Comparison of ENCODE assay signal across 28 mouse cellular contexts in the genomic region with DNA sequence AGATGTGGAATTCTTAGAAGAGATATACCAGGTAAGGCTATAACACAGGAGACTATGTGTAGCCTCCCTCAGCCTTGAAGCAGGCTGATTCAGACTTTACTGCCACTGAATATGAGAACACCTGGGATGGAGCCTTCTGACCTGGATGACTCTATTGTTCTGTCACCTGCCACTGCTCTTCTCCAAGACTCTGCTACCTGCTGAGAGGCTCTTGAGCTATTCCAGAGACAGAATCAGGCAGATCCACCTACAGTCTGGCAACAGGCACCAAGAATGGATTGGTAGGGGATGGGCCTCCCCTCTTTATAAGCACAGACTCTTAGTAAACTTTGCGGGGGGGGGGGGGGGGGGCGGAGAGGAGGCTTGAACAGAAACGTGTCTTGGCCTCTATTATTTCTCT.
"Had no signal": no experiment of that assay in that cellular context is flagged by ENCODE, and none has a peak within 500 bp of the region (broad histone marks: within the 10 kb centered on the region; RNA-seq: fewer than 3 reads in every experiment).

No protein-coding gene starts in this region.

- H3K36me3 ChIP-seq: limb, embryonic 10.5 days; limb, embryonic 12.5 days; limb, embryonic 13.5 days; limb, embryonic 15.5 days; liver, embryonic 12.5 days; liver, embryonic 13.5 days; liver, embryonic 15.5 days; lung, embryonic 15.5 days; midbrain, embryonic 10.5 days; midbrain, embryonic 12.5 days; midbrain, embryonic 13.5 days; midbrain, embryonic 15.5 days; neural tube, embryonic 12.5 days had no signal

- DNase-seq: left cerebral cortex, postnatal 4 days; liver; liver, embryonic 13.5 days; liver, postnatal 0 days; lung, adult 18-20 months; lung, adult 2 months; lung, embryonic 14.5 days; lung, postnatal 10 days; lung, postnatal 14 days; lung, postnatal 36 days; lung, postnatal 4 days; midbrain, embryonic 14.5 days had no signal

- H3K4me1 ChIP-seq: limb, embryonic 10.5 days; limb, embryonic 12.5 days; limb, embryonic 13.5 days; limb, embryonic 15.5 days; liver, embryonic 12.5 days; liver, embryonic 13.5 days; liver, embryonic 15.5 days; lung, embryonic 15.5 days; megakaryocyte, embryonic 14.5 days; midbrain, embryonic 10.5 days; midbrain, embryonic 12.5 days; midbrain, embryonic 13.5 days; midbrain, embryonic 15.5 days; neural tube, embryonic 12.5 days had no signal

- H3K4me3 ChIP-seq: limb, embryonic 10.5 days; limb, embryonic 12.5 days; limb, embryonic 13.5 days; limb, embryonic 15.5 days; liver, embryonic 12.5 days; liver, embryonic 13.5 days; liver, embryonic 15.5 days; lung, embryonic 15.5 days; megakaryocyte, embryonic 14.5 days; midbrain, embryonic 10.5 days; midbrain, embryonic 12.5 days; midbrain, embryonic 13.5 days; midbrain, embryonic 15.5 days; myocyte; neural tube, embryonic 12.5 days had no signal

- H3K27ac ChIP-seq: limb, embryonic 10.5 days; limb, embryonic 12.5 days; limb, embryonic 13.5 days; limb, embryonic 15.5 days; liver, embryonic 12.5 days; liver, embryonic 13.5 days; liver, embryonic 14.5 days; liver, embryonic 15.5 days; lung, embryonic 15.5 days; macrophage; midbrain, embryonic 10.5 days; midbrain, embryonic 12.5 days; midbrain, embryonic 13.5 days; midbrain, embryonic 15.5 days; neural tube, embryonic 12.5 days had no signal

- H3K9me3 ChIP-seq: limb, embryonic 10.5 days; limb, embryonic 12.5 days; limb, embryonic 13.5 days; limb, embryonic 15.5 days; liver, embryonic 12.5 days; liver, embryonic 13.5 days; liver, embryonic 15.5 days; lung, embryonic 15.5 days; megakaryocyte, embryonic 14.5 days; midbrain, embryonic 10.5 days; midbrain, embryonic 12.5 days; midbrain, embryonic 13.5 days; midbrain, embryonic 15.5 days; neural tube, embryonic 12.5 days had no signal

- H3K9ac ChIP-seq: limb, embryonic 12.5 days; limb, embryonic 13.5 days; limb, embryonic 15.5 days; liver, embryonic 12.5 days; liver, embryonic 13.5 days; liver, embryonic 14.5 days; liver, embryonic 15.5 days; liver, postnatal 0 days; lung, embryonic 14.5 days; lung, embryonic 15.5 days; midbrain, embryonic 12.5 days; midbrain, embryonic 13.5 days; midbrain, embryonic 15.5 days; neural tube, embryonic 12.5 days had no signal
